Mouse (Mus musculus) lung, embryonic 15.5 days (tissue): ENCODE measurements around the gene Dennd4b. TPM values are rescaled to one million over a fixed set of nuclear protein-coding genes. Genes with fewer than 3 reads are reported as not detected.
A peak's percentile ranks its signal among the peaks of the same experiment; 100 is the strongest.

ENCODE experiments used
- ATAC-seq: fragments of 200-750 bp; cut with Nextera tagmentation; 2 replicates; pipeline ENCODE4 v1.8.0; 2017; ENCODE audit warnings: moderate number of reproducible peaks, borderline replicate concordance; ENCODE audit not compliant: low FRiP score, low TSS enrichment; ENCODE audit errors: extremely low read depth
- H3K27ac ChIP-seq: fragments of 300-500 bp; sonication (generic); 2 replicates; pipeline ENCODE4 v1.5.1; 2015; ENCODE audit warnings: moderate library complexity, mild to moderate bottlenecking, inconsistent platforms
- H3K27me3 ChIP-seq: fragments of 300-500 bp; sonication (generic); 2 replicates; pipeline ENCODE4 v1.6.1; 2015; ENCODE audit warnings: inconsistent platforms
- H3K36me3 ChIP-seq: fragments of 300-500 bp; sonication (generic); 2 replicates; pipeline ENCODE4 v1.6.1; 2015; ENCODE audit warnings: inconsistent platforms
- H3K4me1 ChIP-seq: fragments of 300-500 bp; sonication (generic); 2 replicates; pipeline ENCODE4 v1.6.1; 2015; ENCODE audit warnings: inconsistent platforms
- H3K4me2 ChIP-seq: fragments of 300-500 bp; sonication (generic); 2 replicates; pipeline ENCODE4 v1.6.1; 2015; ENCODE audit warnings: inconsistent platforms, mild to moderate bottlenecking, moderate library complexity
- H3K4me3 ChIP-seq: fragments of 300-500 bp; sonication (generic); 2 replicates; pipeline ENCODE4 v1.5.1; 2015; ENCODE audit warnings: mild to moderate bottlenecking, inconsistent platforms
- H3K9ac ChIP-seq: fragments of 300-500 bp; sonication (generic); 2 replicates; pipeline ENCODE4 v1.6.1; 2015; ENCODE audit warnings: inconsistent platforms
- H3K9me3 ChIP-seq: fragments of 300-500 bp; sonication (generic); 2 replicates; pipeline ENCODE4 v1.6.1; 2016; ENCODE audit warnings: inconsistent platforms
- WGBS: fragments of 180-500 bp; shearing (Covaris S2); methylation state at CpG from one replicate; pipeline ENCODE4 v1.1.7; 2015; 5-methylcytosine and 5-hydroxymethylcytosine counted together
- polyA plus RNA-seq: library from polyadenylated mRNA; unstranded; fragments of >200 nt; fragmentation: Nextera tagmentation; extraction: Ambion mirVana; gene quantifications from 2 replicates; pipeline ENCODE4 v1.2.1, GENCODE M21; 2015

Gene Dennd4b
- polyA plus RNA-seq, result 3.4 and 4.8 TPM in 2 replicates

- Histone ChIP-seq H3K9me3 (no peaks in the 10 kb centered on the region), H3K27ac (peak within 1 kb of the TSS; percentile 99), H3K36me3 (peaks cover 36% of the 10 kb centered on the region), H3K27me3 (no peaks in the 10 kb centered on the region), H3K9ac (peak within 1 kb of the TSS; percentile 90), H3K4me3 (peak within 1 kb of the TSS; percentile 91), H3K4me1 (peaks cover 17% of the 10 kb centered on the region), H3K4me2 (peak within 1 kb of the TSS; percentile 71)
- WGBS, result under 1% methylated on average over 71 of the region's 87 CpGs
- peak; percentile 92 for ATAC-seq
These were observed at the start of gene Dennd4b for GRCm38 (mm10) chr3:90265034-90265931. Dennd4b (plus strand) TSS chr3:90265185.

DNA sequence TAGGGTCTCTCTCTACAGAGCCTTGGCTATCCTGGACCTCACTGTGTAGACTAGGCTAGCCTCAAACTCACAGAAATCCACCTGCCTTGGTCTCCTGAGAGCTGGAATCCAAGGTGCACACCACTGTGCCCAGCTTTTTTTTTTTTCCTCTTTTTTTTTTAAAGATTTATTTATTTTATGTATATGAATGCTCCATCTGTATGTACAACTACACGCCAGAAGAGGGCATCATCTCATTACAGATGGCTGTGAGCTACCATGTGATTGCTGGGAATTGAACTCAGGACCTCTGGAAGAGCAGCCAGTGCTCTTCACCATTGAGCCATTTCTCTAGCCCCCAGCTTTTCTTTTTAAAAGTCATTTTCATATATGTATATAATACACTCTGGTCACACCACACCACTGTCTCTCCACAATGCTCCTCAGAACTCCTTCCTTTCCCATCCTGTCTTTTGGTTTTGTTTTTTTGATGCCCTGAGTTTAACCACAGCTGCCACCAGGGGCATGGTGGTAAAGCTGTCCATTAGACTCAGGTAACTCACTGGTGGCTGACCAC lies 49.1 kb upstream of the Dennd4b start:
- no peak overlapping the region for H3K4me2 ChIP-seq
- H3K4me1 ChIP-seq, result peaks cover 26% of the 10 kb centered on the region
- no peak overlapping the region for H3K4me3 ChIP-seq
- H3K27me3 ChIP-seq, result no peaks in the 10 kb centered on the region
- no peak overlapping the region for H3K27ac ChIP-seq
- ATAC-seq, result no peak
- H3K36me3 ChIP-seq, result peaks cover 17% of the 10 kb centered on the region
- no peaks in the 10 kb centered on the region for H3K9me3 ChIP-seq
- WGBS, result 29% methylated on average over 1 of the region's 1 CpGs
- no peak overlapping the region for H3K9ac ChIP-seq

GRCm38 (mm10) chr3:90220088-90220487 lies 44.9 kb upstream of the Dennd4b start:
- ATAC-seq, result peak; percentile 58; the same call in 1 of the 2 replicates
- peaks cover 17% of the 10 kb centered on the region for H3K36me3 ChIP-seq
- H3K27me3 ChIP-seq, result no peaks in the 10 kb centered on the region
- no peaks in the 10 kb centered on the region for H3K9me3 ChIP-seq
- H3K27ac ChIP-seq, result peak overlapping the region; percentile 91
- peaks cover 21% of the 10 kb centered on the region for H3K4me1 ChIP-seq
- peak overlapping the region; percentile 65 for H3K9ac ChIP-seq
- 5% methylated on average over 6 of the region's 6 CpGs for WGBS
- H3K4me3 ChIP-seq, result peak overlapping the region; percentile 55
- peak overlapping the region; percentile 77 for H3K4me2 ChIP-seq

GRCm38 (mm10) chr3:90220531-90220951 lies 44.4 kb upstream of the Dennd4b start:
- peak overlapping the region; percentile 65 for H3K9ac ChIP-seq
- peak overlapping the region; percentile 77 for H3K4me2 ChIP-seq
- peak; percentile 91 for ATAC-seq
- H3K4me3 ChIP-seq, result peak overlapping the region; percentile 55
- H3K27ac ChIP-seq, result peak overlapping the region; percentile 91
- no peaks in the 10 kb centered on the region for H3K9me3 ChIP-seq
- no peaks in the 10 kb centered on the region for H3K27me3 ChIP-seq
- H3K36me3 ChIP-seq, result peaks cover 21% of the 10 kb centered on the region
- WGBS, result under 1% methylated on average over 18 of the region's 20 CpGs
- H3K4me1 ChIP-seq, result peaks cover 21% of the 10 kb centered on the region

DNA sequence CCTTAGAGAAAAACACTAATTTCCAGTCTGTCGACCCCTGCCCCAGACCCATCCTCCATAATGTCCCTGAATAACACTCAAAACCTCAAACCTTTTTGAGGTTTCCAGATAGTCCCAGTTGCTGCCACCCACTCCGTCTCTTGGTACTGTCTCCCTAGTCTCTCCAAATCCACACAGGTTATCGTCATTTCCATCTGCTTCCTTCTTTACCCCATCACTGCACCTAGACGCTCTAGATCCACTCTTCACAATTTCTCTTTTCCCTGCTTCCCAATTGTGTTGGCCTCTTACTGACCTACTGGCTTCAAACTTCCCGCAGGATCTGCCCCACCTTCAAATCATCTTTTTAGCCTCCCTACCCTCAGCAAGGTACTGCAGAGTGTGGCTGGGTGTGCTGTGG lies 43.9 kb upstream of the Dennd4b start:
- Histone ChIP-seq H3K4me2 (peak overlapping the region; percentile 77), H3K27ac (peak overlapping the region; percentile 91; the same call in 1 of the 2 replicates)
- ATAC-seq, result no peak

DNA sequence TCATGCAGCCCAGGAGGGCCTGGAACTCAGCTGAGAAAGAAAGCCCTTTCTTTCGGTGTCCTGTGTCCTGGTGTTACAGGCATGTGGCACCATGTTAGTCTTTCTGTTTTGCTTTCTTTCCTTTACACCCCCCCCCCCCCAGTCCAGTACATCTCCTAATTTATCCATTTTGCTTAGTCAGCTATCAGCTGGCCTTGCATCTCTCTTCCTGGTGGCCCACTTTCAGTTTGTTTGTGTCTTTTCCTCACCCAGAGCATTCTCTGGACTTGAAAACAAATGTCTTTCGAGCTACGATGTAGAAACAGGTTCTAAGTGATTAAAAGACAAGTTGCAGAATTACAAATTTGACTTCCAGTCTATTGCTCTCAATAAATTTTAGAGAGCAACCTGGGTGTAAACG lies 42.5 kb upstream of the Dennd4b start:
- 84% methylated on average over 4 of the region's 4 CpGs for WGBS
- peaks cover 27% of the 10 kb centered on the region for H3K36me3 ChIP-seq
- H3K4me3 ChIP-seq, result no peak overlapping the region
- no peak overlapping the region for H3K4me2 ChIP-seq
- no peaks in the 10 kb centered on the region for H3K9me3 ChIP-seq
- no peaks in the 10 kb centered on the region for H3K27me3 ChIP-seq
- no peak overlapping the region for H3K27ac ChIP-seq
- H3K4me1 ChIP-seq, result peaks cover 21% of the 10 kb centered on the region
- H3K9ac ChIP-seq, result no peak overlapping the region
- ATAC-seq, result no peak

More for the DNA sequence above, 43.9 kb upstream of the Dennd4b start:
- Histone ChIP-seq H3K9me3 (no peaks in the 10 kb centered on the region), H3K9ac (peak overlapping the region; percentile 65), H3K36me3 (peaks cover 27% of the 10 kb centered on the region), H3K4me1 (peaks cover 21% of the 10 kb centered on the region), H3K4me3 (peak overlapping the region; percentile 55), H3K27me3 (no peaks in the 10 kb centered on the region)
- WGBS, result 12% methylated on average over 5 of the region's 5 CpGs

DNA sequence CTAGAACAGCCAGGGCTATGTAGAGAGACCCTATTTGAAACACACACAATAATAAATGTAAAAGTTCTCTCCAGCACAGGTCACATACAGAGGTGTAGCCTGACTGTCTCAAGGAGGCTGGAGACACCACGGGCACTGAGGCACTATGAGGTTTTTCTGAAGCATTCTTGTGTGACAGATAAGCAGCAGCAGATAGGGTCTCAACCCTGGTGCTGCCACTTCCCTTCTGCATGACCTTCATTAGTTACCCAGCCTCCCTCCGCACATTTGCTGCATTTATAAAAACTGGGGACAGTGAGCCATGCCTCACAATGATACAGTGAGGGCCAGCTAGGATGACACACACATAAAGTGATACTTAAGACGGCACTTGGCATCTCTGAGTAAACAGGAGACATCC lies 42.0 kb upstream of the Dennd4b start:
- Histone ChIP-seq H3K27me3 (no peaks in the 10 kb centered on the region), H3K36me3 (peaks cover 27% of the 10 kb centered on the region), H3K4me3 (no peak overlapping the region), H3K9me3 (no peaks in the 10 kb centered on the region), H3K27ac (no peak overlapping the region), H3K9ac (no peak overlapping the region), H3K4me2 (no peak overlapping the region), H3K4me1 (peaks cover 21% of the 10 kb centered on the region)
- 59% methylated on average over 3 of the region's 3 CpGs for WGBS
- ATAC-seq, result no peak

GRCm38 (mm10) chr3:90224331-90224730 lies 40.7 kb upstream of the Dennd4b start:
- no peak overlapping the region for H3K4me3 ChIP-seq
- no peak overlapping the region for H3K4me2 ChIP-seq
- H3K9ac ChIP-seq, result no peak overlapping the region
- H3K27me3 ChIP-seq, result no peaks in the 10 kb centered on the region
- 75% methylated on average over 10 of the region's 10 CpGs for WGBS
- ATAC-seq, result no peak
- H3K36me3 ChIP-seq, result peaks cover 27% of the 10 kb centered on the region
- no peak overlapping the region for H3K27ac ChIP-seq
- peaks cover 21% of the 10 kb centered on the region for H3K4me1 ChIP-seq
- no peaks in the 10 kb centered on the region for H3K9me3 ChIP-seq

DNA sequence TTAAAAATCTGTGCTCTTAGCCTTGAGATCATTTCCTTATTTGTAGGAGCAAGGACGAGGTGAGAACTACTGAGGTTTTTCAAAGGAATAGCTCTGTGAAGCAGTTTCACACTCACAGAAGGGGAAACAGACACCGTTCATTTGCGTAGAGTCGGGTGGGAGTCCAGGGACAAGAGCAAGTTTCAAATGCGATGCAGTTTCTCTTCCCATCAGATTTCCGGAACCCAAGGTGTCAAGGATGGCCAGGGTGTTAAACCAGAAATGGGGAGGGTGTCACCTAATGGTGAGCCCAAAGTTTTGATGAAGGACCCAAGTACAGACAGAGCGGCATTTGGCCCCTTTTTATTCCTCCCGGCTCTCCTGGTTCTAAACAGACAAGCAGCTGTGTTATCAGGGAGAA lies 33.9 kb upstream of the Dennd4b start:
- Histone ChIP-seq H3K36me3 (peaks cover 24% of the 10 kb centered on the region), H3K9me3 (no peaks in the 10 kb centered on the region), H3K9ac (peak overlapping the region; percentile 65; the same call in 1 of the 2 replicates), H3K4me3 (peak overlapping the region; percentile 68), H3K4me1 (no peaks in the 10 kb centered on the region; the same call in none of the 2 replicates), H3K27ac (peak overlapping the region; percentile 88), H3K4me2 (peak overlapping the region; percentile 76), H3K27me3 (no peaks in the 10 kb centered on the region)
- WGBS, result 11% methylated on average over 8 of the region's 8 CpGs
- no peak for ATAC-seq

DNA sequence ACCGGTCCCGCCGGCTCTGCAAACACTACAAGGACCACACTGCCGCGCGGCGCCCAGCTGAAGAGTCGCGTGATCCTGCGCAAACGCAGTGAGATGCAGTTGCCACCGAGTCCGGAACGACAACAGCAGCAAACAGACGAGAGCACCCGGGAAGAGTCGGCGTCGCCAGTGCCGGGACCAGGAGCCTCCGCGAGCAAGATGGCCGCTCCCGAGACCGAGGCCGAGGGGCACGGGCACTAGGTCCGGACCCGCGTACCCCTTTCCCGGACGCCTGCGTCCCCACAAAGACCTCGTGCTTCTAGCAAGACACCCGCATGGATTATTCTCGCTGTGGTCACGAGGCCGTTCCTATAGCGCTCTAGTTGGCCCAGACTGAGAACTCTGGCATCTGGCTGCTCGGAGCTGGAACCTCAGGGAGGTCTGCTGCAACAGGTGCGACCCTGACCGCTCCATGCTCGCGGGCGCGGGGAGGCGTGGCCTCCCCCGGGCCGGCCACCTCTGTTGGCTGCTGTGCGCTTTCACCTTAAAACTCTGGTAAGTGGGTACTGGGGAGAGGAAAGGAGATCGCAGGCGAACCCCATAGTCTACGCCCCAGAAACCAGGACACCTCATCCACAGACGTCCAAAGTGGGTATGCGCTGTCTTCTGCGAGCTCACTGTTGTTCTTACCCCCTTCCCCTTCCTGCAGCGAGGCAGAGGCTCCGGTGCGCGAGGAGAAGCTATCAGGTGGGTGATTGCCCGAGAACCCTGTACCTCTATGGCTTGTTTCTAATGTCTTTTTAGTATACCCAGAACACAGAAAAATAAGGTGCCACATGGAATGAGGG lies 33.3 kb upstream of the Dennd4b start, which contains the start of gene Jtb:
Gene Jtb (plus strand): TSS at position 91 of the 827 bp plus-strand sequence.
- 1% methylated on average over 61 of the region's 61 CpGs for WGBS
- peaks cover 29% of the 10 kb centered on the region for H3K36me3 ChIP-seq
- H3K4me1 ChIP-seq, result no peaks in the 10 kb centered on the region; the same call in none of the 2 replicates
- ATAC-seq, result peak; percentile 96
- no peaks in the 10 kb centered on the region for H3K27me3 ChIP-seq
- no peaks in the 10 kb centered on the region for H3K9me3 ChIP-seq
- H3K4me2 ChIP-seq, result peak within 1 kb of the TSS; percentile 76
- peak within 1 kb of the TSS; percentile 88 for H3K27ac ChIP-seq
- H3K4me3 ChIP-seq, result peak within 1 kb of the TSS; percentile 68
- peak within 1 kb of the TSS; percentile 65 for H3K9ac ChIP-seq

GRCm38 (mm10) chr3:90241251-90241650 lies 23.7 kb upstream of the Dennd4b start:
- WGBS, result 86% methylated on average over 2 of the region's 2 CpGs
- H3K9me3 ChIP-seq, result no peaks in the 10 kb centered on the region
- H3K9ac ChIP-seq, result no peak overlapping the region
- no peak overlapping the region for H3K27ac ChIP-seq
- H3K36me3 ChIP-seq, result peaks cover 3% of the 10 kb centered on the region; the same call in 1 of the 2 replicates
- no peaks in the 10 kb centered on the region for H3K27me3 ChIP-seq
- H3K4me3 ChIP-seq, result no peak overlapping the region
- no peak overlapping the region for H3K4me2 ChIP-seq
- H3K4me1 ChIP-seq, result peaks cover 16% of the 10 kb centered on the region
- no peak for ATAC-seq
